Mouse (Mus musculus) liver, adult 2 months (tissue): ENCODE data around the gene Dlg2.

Experiments
- CTCF ChIP-seq: fragments of 200-500 bp; IDR thresholded peaks from 2 replicates; pipeline ENCODE4 v1.5.1; 2011; ENCODE audit warnings: low read depth, low read length, control low read depth
- POLR2A ChIP-seq: fragments of 200-500 bp; IDR thresholded peaks from 2 replicates; pipeline ENCODE4 v1.6.1; 2011; ENCODE audit warnings: low read length, control low read depth; ENCODE audit not compliant: insufficient read depth; ENCODE audit errors: extremely low read depth

- TF ChIP-seq CTCF, result no peak
- TF ChIP-seq POLR2A, result no peak
Measured at GRCm38 (mm10) chr7:92277629-92278028, 1801.2 kb downstream of the Dlg2 start.
